Mouse (Mus musculus): ENCODE data around the gene Anapc7. TPM values are rescaled to one million over a fixed set of nuclear protein-coding genes. Genes with fewer than 3 reads are reported as not detected.

The Anapc7 gene
- 30.2 and 33.0 TPM in 2 replicates for total RNA-seq (2014; rRNA removed)
- 37.5 and 42.0 TPM in 2 replicates for polyA plus RNA-seq (2015; fragmentation: Nextera tagmentation; extraction: Ambion mirVana)

- Histone ChIP-seq H3K4me1 (ENCODE audit: insufficient read depth) (0 out of 2 replicates have a peak, but pooled peaks cover 9% of the 10 kb centered on the region), H3K27ac (ENCODE audit: low read depth, low read length) (peak within 1 kb of the TSS; percentile 90), H3K9ac (peak within 1 kb of the TSS; percentile 81), H3K4me3 (ENCODE audit: low read depth, low read length) (peak within 1 kb of the TSS; percentile 96), H3K4me2 (ENCODE audit: low read depth) (peak within 1 kb of the TSS; percentile 76), H3K36me3 (ENCODE audit: insufficient read depth) (no peaks in the 10 kb centered on the region), H3K27me3 (ENCODE audit: insufficient read depth, low read length) (no peaks in the 10 kb centered on the region), H3K9me3 (ENCODE audit: low read length) (no peaks in the 10 kb centered on the region)
- ATAC-seq (peak; percentile 68; the same call in 1 of the 2 replicates), DNase-seq (no peak)
- WGBS = 21% methylated on average over 17 of the region's 17 CpGs
- TF ChIP-seq CTCF (IDR thresholded peaks at IDR 0.05; ENCODE audit: low read depth) = peak; percentile 53
Observed at GRCm38 (mm10) chr5:122421271-122422068, at the start of gene Anapc7. Anapc7 (plus strand) TSS chr5:122421693.

- H3K27me3 ChIP-seq (ENCODE audit: insufficient read depth, low read length) = no peaks in the 10 kb centered on the region
- H3K4me3 ChIP-seq (ENCODE audit: low read depth, low read length) = peak within 1 kb of the TSS; percentile 82
- no peaks in the 10 kb centered on the region for H3K9me3 ChIP-seq (ENCODE audit: low read length)
- ATAC-seq = peak; percentile 97
- under 1% methylated on average over 53 of the region's 53 CpGs for WGBS
- H3K36me3 ChIP-seq (ENCODE audit: insufficient read depth) = peaks cover 34% of the 10 kb centered on the region
- DNase-seq = peak; percentile 100
- peaks cover 7% of the 10 kb centered on the region; the same call in 1 of the 2 replicates for H3K4me1 ChIP-seq (ENCODE audit: insufficient read depth)
- no peak for TF ChIP-seq CTCF (IDR thresholded peaks at IDR 0.05; ENCODE audit: low read depth)
- H3K27ac ChIP-seq (ENCODE audit: low read depth, low read length) = peak within 1 kb of the TSS; percentile 96
- peak within 1 kb of the TSS; percentile 87 for H3K9ac ChIP-seq
- H3K4me2 ChIP-seq (ENCODE audit: low read depth) = peak within 1 kb of the TSS; percentile 72
Observed at GRCm38 (mm10) chr5:122372192-122372769, 49.2 kb upstream of the Anapc7 start, which contains the start of gene Fam216a. Fam216a (minus strand) TSS chr5:122372364.

GRCm38 (mm10) chr5:122372878-122373277 is 48.6 kb upstream of the Anapc7 start:
- peak overlapping the region; percentile 82 for H3K4me3 ChIP-seq (ENCODE audit: low read depth, low read length)
- H3K27me3 ChIP-seq (ENCODE audit: insufficient read depth, low read length) = no peaks in the 10 kb centered on the region
- H3K4me2 ChIP-seq (ENCODE audit: low read depth) = peak overlapping the region; percentile 72
- H3K27ac ChIP-seq (ENCODE audit: low read depth, low read length) = peak overlapping the region; percentile 96; the same call in 1 of the 2 replicates
- DNase-seq (no peak), ATAC-seq (no peak)
- peaks cover 7% of the 10 kb centered on the region; the same call in 1 of the 2 replicates for H3K4me1 ChIP-seq (ENCODE audit: insufficient read depth)
- no peaks in the 10 kb centered on the region for H3K9me3 ChIP-seq (ENCODE audit: low read length)
- TF ChIP-seq CTCF (IDR thresholded peaks at IDR 0.05; ENCODE audit: low read depth) = no peak
- H3K36me3 ChIP-seq (ENCODE audit: insufficient read depth) = peaks cover 28% of the 10 kb centered on the region
- 4% methylated on average over 5 of the region's 5 CpGs for WGBS
- H3K9ac ChIP-seq = peak overlapping the region; percentile 63

GRCm38 (mm10) chr5:122377101-122377833 is 44.2 kb upstream of the Anapc7 start:
- no peak overlapping the region for H3K27ac ChIP-seq (ENCODE audit: low read depth, low read length)
- H3K4me1 ChIP-seq (ENCODE audit: insufficient read depth) = 0 out of 2 replicates have a peak, but pooled peaks cover 4% of the 10 kb centered on the region
- no peak overlapping the region for H3K9ac ChIP-seq
- no peaks in the 10 kb centered on the region for H3K27me3 ChIP-seq (ENCODE audit: insufficient read depth, low read length)
- ATAC-seq (no peak), DNase-seq (no peak)
- no peaks in the 10 kb centered on the region for H3K9me3 ChIP-seq (ENCODE audit: low read length)
- peaks cover 33% of the 10 kb centered on the region for H3K36me3 ChIP-seq (ENCODE audit: insufficient read depth)
- 92% methylated on average over 4 of the region's 4 CpGs for WGBS
- TF ChIP-seq CTCF (IDR thresholded peaks at IDR 0.05; ENCODE audit: low read depth) = no peak
- H3K4me2 ChIP-seq (ENCODE audit: low read depth) = no peak overlapping the region
- H3K4me3 ChIP-seq (ENCODE audit: low read depth, low read length) = no peak overlapping the region

- H3K4me3 ChIP-seq (ENCODE audit: low read depth, low read length) = no peak overlapping the region
- WGBS = 93% methylated on average over 12 of the region's 12 CpGs
- TF ChIP-seq CTCF (IDR thresholded peaks at IDR 0.05; ENCODE audit: low read depth) = no peak
- H3K9me3 ChIP-seq (ENCODE audit: low read length) = no peaks in the 10 kb centered on the region
- 0 out of 2 replicates have a peak, but pooled peaks cover under 1% of the 10 kb centered on the region for H3K4me1 ChIP-seq (ENCODE audit: insufficient read depth)
- H3K36me3 ChIP-seq (ENCODE audit: insufficient read depth) = peaks cover 36% of the 10 kb centered on the region
- no peak overlapping the region for H3K27ac ChIP-seq (ENCODE audit: low read depth, low read length)
- no peak overlapping the region for H3K9ac ChIP-seq
- no peak overlapping the region for H3K4me2 ChIP-seq (ENCODE audit: low read depth)
- H3K27me3 ChIP-seq (ENCODE audit: insufficient read depth, low read length) = no peaks in the 10 kb centered on the region
- no peak for ATAC-seq
- DNase-seq = no peak
Observed at GRCm38 (mm10) chr5:122378171-122378570, 43.3 kb upstream of the Anapc7 start.

- no peak overlapping the region for H3K9ac ChIP-seq
- H3K4me3 ChIP-seq (ENCODE audit: low read depth, low read length) = no peak overlapping the region
- no peaks in the 10 kb centered on the region for H3K9me3 ChIP-seq (ENCODE audit: low read length)
- WGBS = 52% methylated on average over 11 of the region's 11 CpGs
- H3K4me2 ChIP-seq (ENCODE audit: low read depth) = no peak overlapping the region
- TF ChIP-seq CTCF (IDR thresholded peaks at IDR 0.05; ENCODE audit: low read depth) = peak; percentile 90
- DNase-seq = peak; percentile 84
- H3K36me3 ChIP-seq (ENCODE audit: insufficient read depth) = peaks cover 36% of the 10 kb centered on the region
- H3K27me3 ChIP-seq (ENCODE audit: insufficient read depth, low read length) = no peaks in the 10 kb centered on the region
- ATAC-seq = peak; percentile 90
- no peak overlapping the region for H3K27ac ChIP-seq (ENCODE audit: low read depth, low read length)
- H3K4me1 ChIP-seq (ENCODE audit: insufficient read depth) = no peaks in the 10 kb centered on the region
Observed at GRCm38 (mm10) chr5:122379374-122380155, 41.9 kb upstream of the Anapc7 start.

Measured in forebrain, postnatal 0 days (tissue).